In the genomic region with DNA sequence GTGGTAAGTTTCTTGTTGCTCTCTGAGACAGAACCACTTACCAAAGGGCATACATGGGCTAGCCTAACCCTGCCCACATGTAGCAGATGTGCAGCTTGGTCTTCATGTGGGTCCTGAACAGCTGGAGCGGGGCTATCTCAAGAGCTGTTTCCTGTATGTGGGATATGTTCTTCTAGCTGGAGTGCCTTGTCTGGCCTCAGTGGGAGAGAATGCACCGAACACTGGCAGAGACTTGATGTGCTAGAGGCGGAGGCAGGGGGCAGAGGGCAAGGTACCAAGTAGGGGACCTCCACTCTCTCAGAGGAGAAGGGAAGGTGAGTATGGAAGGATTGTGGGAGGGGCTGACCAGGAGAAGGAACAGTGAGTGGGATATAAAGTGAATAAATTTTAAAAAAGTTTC, we compare ENCODE assay signal across 17 mouse cellular contexts.
"Had no signal": no experiment of that assay in that cellular context is flagged by ENCODE, and none has a peak within 500 bp of the region (broad histone marks: within the 10 kb centered on the region; RNA-seq: fewer than 3 reads in every experiment).

No protein-coding gene starts in this region.

- H3K4me3 ChIP-seq: limb, embryonic 12.5 days; limb, embryonic 15.5 days; midbrain, embryonic 12.5 days; myocyte; neural tube, embryonic 13.5 days; stomach, embryonic 15.5 days had no signal

- DNase-seq: kidney, postnatal 4 days; left cerebral cortex, postnatal 4 days; liver, postnatal 0 days; retina, postnatal 1 day; right cerebral cortex, postnatal 25 days; spleen, adult 18-20 months; thymus, postnatal 25 days had no signal

- H3K9ac ChIP-seq: limb, embryonic 12.5 days; limb, embryonic 15.5 days; liver, embryonic 14.5 days; liver, postnatal 0 days; lung, embryonic 14.5 days; midbrain, embryonic 12.5 days; neural tube, embryonic 13.5 days; stomach, embryonic 15.5 days had no signal

- ATAC-seq: liver, postnatal 0 days; midbrain, embryonic 16.5 days had no signal

- H3K36me3 ChIP-seq: limb, embryonic 12.5 days; limb, embryonic 15.5 days; midbrain, embryonic 12.5 days; neural tube, embryonic 13.5 days; stomach, embryonic 15.5 days had no signal

- H3K27ac ChIP-seq: limb, embryonic 12.5 days; limb, embryonic 15.5 days; liver, embryonic 14.5 days; midbrain, embryonic 12.5 days; neural tube, embryonic 13.5 days; stomach, embryonic 15.5 days had no signal

- H3K9me3 ChIP-seq: limb, embryonic 12.5 days; limb, embryonic 15.5 days; midbrain, embryonic 12.5 days; neural tube, embryonic 13.5 days; stomach, embryonic 15.5 days had no signal

- H3K27me3 ChIP-seq: limb, embryonic 12.5 days; limb, embryonic 15.5 days; neural tube, embryonic 13.5 days; stomach, embryonic 15.5 days had no signal

- H3K4me1 ChIP-seq: limb, embryonic 12.5 days; limb, embryonic 15.5 days; midbrain, embryonic 12.5 days; neural tube, embryonic 13.5 days had no signal

- H3K4me2 ChIP-seq: limb, embryonic 12.5 days; limb, embryonic 15.5 days; liver, embryonic 11.5 days; lung, embryonic 14.5 days; midbrain, embryonic 12.5 days; neural tube, embryonic 13.5 days; stomach, embryonic 15.5 days had no signal
